Mouse (Mus musculus): ENCODE data around the gene Morn4. TPM values are rescaled to one million over a fixed set of nuclear protein-coding genes. Genes with fewer than 3 reads are reported as not detected.

The Morn4 gene
- polyA plus RNA-seq, 1 experiment from 2014 or later, result 47.9 TPM

GRCm38 (mm10) chr19:42055881-42056280 is 30.3 kb downstream of the Morn4 start:
- no peak for DNase-seq (ENCODE audit: low spot score)
- WGBS, result 90% methylated on average over 2 of the region's 2 CpGs
- no peaks in the 10 kb centered on the region for H3K36me3 ChIP-seq (replicated peaks)
- H3K27me3 ChIP-seq (replicated peaks; ENCODE audit: low read depth, poor library complexity, severe bottlenecking), result no peaks in the 10 kb centered on the region
- peaks cover 6% of the 10 kb centered on the region; the same call in 1 of the 2 replicates for H3K4me1 ChIP-seq
- no peak overlapping the region for H3K27ac ChIP-seq (replicated peaks)
- H3K4me3 ChIP-seq, result no peak overlapping the region
- H3K9me3 ChIP-seq, result no peaks in the 10 kb centered on the region

DNA sequence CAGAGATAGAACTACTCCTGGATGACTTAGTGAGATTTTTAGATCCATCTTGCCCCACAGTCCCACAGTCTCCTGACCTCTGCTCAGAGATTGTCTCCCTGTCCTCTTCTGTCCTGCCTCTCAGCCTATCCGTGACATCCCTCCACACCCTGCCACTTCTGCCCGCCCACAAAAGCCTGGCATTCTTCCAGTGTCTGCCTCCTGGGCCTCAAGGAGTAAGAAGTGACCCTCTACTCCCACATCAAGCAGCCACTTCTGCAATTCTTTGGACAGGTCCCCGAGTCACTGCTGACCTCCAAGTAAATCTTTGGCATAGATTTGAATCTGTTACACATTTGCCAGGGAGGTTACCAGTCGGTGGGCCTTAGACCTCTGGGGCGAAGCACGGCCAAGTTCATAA is 31.9 kb downstream of the Morn4 start:
- WGBS, result 88% methylated on average over 6 of the region's 6 CpGs
- DNase-seq (ENCODE audit: low spot score), result no peak
- Histone ChIP-seq H3K4me1 (peaks cover 6% of the 10 kb centered on the region; the same call in 1 of the 2 replicates), H3K27ac (replicated peaks) (no peak overlapping the region), H3K36me3 (replicated peaks) (no peaks in the 10 kb centered on the region), H3K27me3 (replicated peaks; ENCODE audit: low read depth, poor library complexity, severe bottlenecking) (no peaks in the 10 kb centered on the region), H3K4me3 (no peak overlapping the region), H3K9me3 (no peaks in the 10 kb centered on the region)

- H3K27me3 ChIP-seq (replicated peaks; ENCODE audit: low read depth, poor library complexity, severe bottlenecking), result no peaks in the 10 kb centered on the region
- DNase-seq (ENCODE audit: low spot score), result no peak
- H3K36me3 ChIP-seq (replicated peaks), result no peaks in the 10 kb centered on the region
- H3K4me3 ChIP-seq, result no peak within 1 kb of the TSS
- H3K27ac ChIP-seq (replicated peaks), result 0 out of 2 replicates have a peak within 1 kb of the TSS, but pooled peaks have one; percentile 4
- H3K4me1 ChIP-seq, result peaks cover 6% of the 10 kb centered on the region; the same call in 1 of the 2 replicates
- WGBS, result 69% methylated on average over 4 of the region's 4 CpGs
- no peaks in the 10 kb centered on the region for H3K9me3 ChIP-seq
Observed at GRCm38 (mm10) chr19:42051948-42052347, 34.2 kb downstream of the Morn4 start, which contains the start of gene 4933411K16Rik. 4933411K16Rik (plus strand) TSS chr19:42052248.

DNA sequence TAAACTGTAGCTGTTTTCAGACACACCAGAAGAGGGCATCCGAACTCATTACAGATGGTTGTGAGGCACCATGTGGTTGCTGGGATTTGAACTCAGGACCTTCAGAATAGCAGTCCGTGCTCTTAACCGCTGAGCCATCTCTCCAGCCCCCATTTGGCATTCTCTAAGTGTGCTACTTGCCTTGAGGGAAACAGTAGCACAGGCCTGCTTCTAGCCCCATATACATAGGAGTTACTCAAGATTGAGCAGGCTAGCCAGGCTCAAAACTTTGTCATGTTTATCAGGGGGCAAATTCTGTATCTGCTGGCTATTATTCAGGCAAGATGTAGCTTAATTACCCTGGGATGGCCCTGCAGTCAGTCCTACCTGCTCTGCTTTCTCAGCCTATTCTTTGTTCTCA is 34.8 kb downstream of the Morn4 start:
- DNase-seq (ENCODE audit: low spot score), result no peak
- no peaks in the 10 kb centered on the region for H3K27me3 ChIP-seq (replicated peaks; ENCODE audit: low read depth, poor library complexity, severe bottlenecking)

DNA sequence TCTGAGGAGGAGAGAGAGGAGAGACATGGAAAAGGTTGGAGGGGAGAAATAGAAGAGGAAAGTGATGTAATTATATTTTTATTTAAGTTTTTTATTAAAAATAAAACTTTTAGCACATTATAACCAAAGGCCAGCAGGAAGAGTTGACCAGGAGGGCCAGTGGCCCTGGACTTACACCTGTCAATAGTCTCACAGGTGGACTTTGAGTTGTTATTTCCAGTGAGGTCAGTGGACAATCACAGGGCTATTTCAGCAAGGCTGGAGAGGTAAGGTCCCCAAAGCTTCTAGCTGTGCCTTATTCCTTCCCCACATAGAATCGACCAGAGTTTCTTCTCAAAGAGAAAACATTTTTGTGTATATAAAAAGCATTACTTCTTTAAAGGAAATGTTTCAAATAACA is 35.9 kb downstream of the Morn4 start:
- peaks cover 16% of the 10 kb centered on the region for H3K4me1 ChIP-seq
- H3K4me3 ChIP-seq, result no peak overlapping the region
- 91% methylated on average over 1 of the region's 1 CpGs for WGBS
- no peaks in the 10 kb centered on the region for H3K36me3 ChIP-seq (replicated peaks)
- no peaks in the 10 kb centered on the region for H3K27me3 ChIP-seq (replicated peaks; ENCODE audit: low read depth, poor library complexity, severe bottlenecking)
- no peak for DNase-seq (ENCODE audit: low spot score)
- H3K9me3 ChIP-seq, result no peaks in the 10 kb centered on the region
- no peak overlapping the region for H3K27ac ChIP-seq (replicated peaks)

More for the DNA sequence above, 34.8 kb downstream of the Morn4 start:
- Histone ChIP-seq H3K9me3 (no peaks in the 10 kb centered on the region), H3K36me3 (replicated peaks) (no peaks in the 10 kb centered on the region), H3K27ac (replicated peaks) (no peak overlapping the region), H3K4me3 (no peak overlapping the region), H3K4me1 (peaks cover 6% of the 10 kb centered on the region; the same call in 1 of the 2 replicates)
- 84% methylated on average over 3 of the region's 3 CpGs for WGBS

DNA sequence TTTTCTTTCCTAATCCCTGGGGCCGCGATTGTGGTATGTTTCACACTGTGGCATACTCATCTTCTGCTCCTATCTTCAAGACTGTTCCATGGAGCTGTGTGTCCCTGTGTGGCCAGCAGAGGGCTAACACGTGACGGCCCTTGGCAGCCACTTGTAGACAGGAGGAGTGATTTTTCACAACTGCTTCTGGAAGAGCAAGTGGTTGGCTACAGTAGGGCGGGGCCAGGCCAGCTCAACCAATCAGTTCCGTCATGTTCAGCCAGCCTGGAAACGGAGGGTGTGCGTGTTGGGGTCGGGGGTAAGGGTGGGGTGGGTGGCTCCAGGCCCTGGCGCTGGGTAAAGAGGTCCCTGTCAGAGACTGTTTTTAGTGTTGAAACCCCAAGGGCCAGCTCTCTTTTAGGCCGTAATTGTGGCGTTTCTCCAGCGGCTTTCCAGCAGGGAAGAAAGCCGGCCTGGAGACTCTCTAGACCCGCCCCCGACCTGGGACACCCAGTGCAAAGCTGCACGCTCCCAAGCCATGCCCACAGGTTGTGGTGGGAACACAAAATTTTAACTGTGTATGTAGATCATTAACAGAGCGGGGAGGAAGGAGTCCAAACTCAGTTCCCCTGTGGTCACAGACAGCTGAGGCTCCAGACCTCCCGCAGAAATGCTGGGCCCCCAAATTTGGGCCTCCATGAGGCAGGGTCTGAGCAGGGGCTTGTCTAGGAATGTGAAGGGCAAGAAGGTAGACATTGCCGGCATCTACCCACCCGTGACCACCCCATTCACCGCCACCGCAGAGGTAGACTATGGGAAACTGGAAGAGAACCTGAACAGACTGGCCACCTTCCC is 40.7 kb downstream of the Morn4 start, which contains the start of gene Hoga1:
Gene Hoga1 (plus strand): TSS at position 342 of the 834 bp plus-strand sequence.
- peaks cover 11% of the 10 kb centered on the region for H3K4me1 ChIP-seq
- WGBS, result 23% methylated on average over 23 of the region's 23 CpGs
- H3K27ac ChIP-seq (replicated peaks), result peak within 1 kb of the TSS; percentile 63; the same call in 1 of the 2 replicates
- peak; percentile 87 for DNase-seq (ENCODE audit: low spot score)
- H3K9me3 ChIP-seq, result no peaks in the 10 kb centered on the region
- no peaks in the 10 kb centered on the region for H3K36me3 ChIP-seq (replicated peaks)
- peak within 1 kb of the TSS; percentile 55 for H3K4me3 ChIP-seq
- H3K27me3 ChIP-seq (replicated peaks; ENCODE audit: low read depth, poor library complexity, severe bottlenecking), result peaks cover 10% of the 10 kb centered on the region; the same call in 1 of the 2 replicates

GRCm38 (mm10) chr19:42043988-42044387 is 42.2 kb downstream of the Morn4 start:
- peaks cover 18% of the 10 kb centered on the region for H3K27me3 ChIP-seq (replicated peaks; ENCODE audit: low read depth, poor library complexity, severe bottlenecking)

DNA sequence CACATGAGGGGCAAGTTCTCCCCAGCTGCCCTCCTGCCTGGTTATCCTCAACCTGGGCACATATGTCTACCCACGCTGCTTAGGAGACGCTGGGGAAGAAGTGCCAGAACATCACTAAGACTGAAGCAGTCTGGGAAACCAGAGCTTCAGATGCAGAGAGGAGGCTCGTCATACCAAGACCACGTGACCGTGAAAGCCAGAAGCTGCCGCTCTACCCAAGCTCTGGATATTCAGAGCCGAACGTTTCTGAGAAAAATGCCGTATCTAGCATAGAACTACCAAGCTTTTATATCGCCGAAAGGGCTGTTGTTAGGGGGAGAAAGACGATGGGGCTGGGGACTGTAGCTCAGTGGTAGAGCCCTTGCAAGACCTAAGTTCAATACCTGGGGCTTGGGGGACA is 47.8 kb downstream of the Morn4 start:
- H3K9me3 ChIP-seq, result no peaks in the 10 kb centered on the region
- no peak for DNase-seq (ENCODE audit: low spot score)
- WGBS, result 89% methylated on average over 12 of the region's 12 CpGs
- peaks cover 12% of the 10 kb centered on the region for H3K36me3 ChIP-seq (replicated peaks)
- H3K27me3 ChIP-seq (replicated peaks; ENCODE audit: low read depth, poor library complexity, severe bottlenecking), result peaks cover 18% of the 10 kb centered on the region
- H3K4me3 ChIP-seq, result no peak overlapping the region
- H3K4me1 ChIP-seq, result peaks cover 23% of the 10 kb centered on the region
- H3K27ac ChIP-seq (replicated peaks), result no peak overlapping the region

More at GRCm38 (mm10) chr19:42043988-42044387, 42.2 kb downstream of the Morn4 start:
- no peaks in the 10 kb centered on the region for H3K36me3 ChIP-seq (replicated peaks)
- H3K4me3 ChIP-seq, result no peak overlapping the region
- DNase-seq (ENCODE audit: low spot score), result no peak
- 96% methylated on average over 6 of the region's 6 CpGs for WGBS
- peaks cover 11% of the 10 kb centered on the region for H3K4me1 ChIP-seq
- H3K9me3 ChIP-seq, result no peaks in the 10 kb centered on the region
- H3K27ac ChIP-seq (replicated peaks), result no peak overlapping the region

GRCm38 (mm10) chr19:42037167-42037702 is 48.9 kb downstream of the Morn4 start:
- DNase-seq (ENCODE audit: low spot score), result no peak
- H3K27me3 ChIP-seq (replicated peaks; ENCODE audit: low read depth, poor library complexity, severe bottlenecking), result peaks cover 16% of the 10 kb centered on the region
- no peaks in the 10 kb centered on the region for H3K9me3 ChIP-seq
- peaks cover 12% of the 10 kb centered on the region for H3K36me3 ChIP-seq (replicated peaks)
- H3K4me1 ChIP-seq, result peaks cover 23% of the 10 kb centered on the region
- no peak overlapping the region for H3K4me3 ChIP-seq
- no peak overlapping the region for H3K27ac ChIP-seq (replicated peaks)
- 83% methylated on average over 11 of the region's 11 CpGs for WGBS

DNA sequence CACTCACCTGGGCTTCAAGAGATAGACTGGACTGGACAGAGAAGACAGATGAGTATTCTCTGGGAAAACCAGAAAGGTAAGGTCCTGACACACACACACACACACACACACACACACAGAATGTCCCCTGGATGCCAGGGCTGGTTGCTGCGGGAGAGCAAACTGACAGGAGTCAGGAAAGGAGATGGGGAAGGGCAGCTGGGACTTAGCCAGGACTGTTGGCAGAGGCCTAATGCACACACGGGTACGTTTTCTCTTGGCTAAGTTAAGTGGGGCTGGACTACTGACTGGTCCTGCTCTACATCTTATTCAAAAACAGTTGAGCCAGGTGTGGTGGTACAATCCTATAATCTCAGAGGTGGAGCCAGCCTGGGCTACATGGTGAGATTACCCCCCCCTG is 49.8 kb downstream of the Morn4 start:
- no peak for DNase-seq (ENCODE audit: low spot score)
- peaks cover 11% of the 10 kb centered on the region for H3K27me3 ChIP-seq (replicated peaks; ENCODE audit: low read depth, poor library complexity, severe bottlenecking)
- H3K4me3 ChIP-seq, result no peak overlapping the region
- 83% methylated on average over 3 of the region's 3 CpGs for WGBS
- H3K4me1 ChIP-seq, result peaks cover 23% of the 10 kb centered on the region
- no peaks in the 10 kb centered on the region for H3K9me3 ChIP-seq
- no peak overlapping the region for H3K27ac ChIP-seq (replicated peaks)
- peaks cover 12% of the 10 kb centered on the region for H3K36me3 ChIP-seq (replicated peaks)

DNA sequence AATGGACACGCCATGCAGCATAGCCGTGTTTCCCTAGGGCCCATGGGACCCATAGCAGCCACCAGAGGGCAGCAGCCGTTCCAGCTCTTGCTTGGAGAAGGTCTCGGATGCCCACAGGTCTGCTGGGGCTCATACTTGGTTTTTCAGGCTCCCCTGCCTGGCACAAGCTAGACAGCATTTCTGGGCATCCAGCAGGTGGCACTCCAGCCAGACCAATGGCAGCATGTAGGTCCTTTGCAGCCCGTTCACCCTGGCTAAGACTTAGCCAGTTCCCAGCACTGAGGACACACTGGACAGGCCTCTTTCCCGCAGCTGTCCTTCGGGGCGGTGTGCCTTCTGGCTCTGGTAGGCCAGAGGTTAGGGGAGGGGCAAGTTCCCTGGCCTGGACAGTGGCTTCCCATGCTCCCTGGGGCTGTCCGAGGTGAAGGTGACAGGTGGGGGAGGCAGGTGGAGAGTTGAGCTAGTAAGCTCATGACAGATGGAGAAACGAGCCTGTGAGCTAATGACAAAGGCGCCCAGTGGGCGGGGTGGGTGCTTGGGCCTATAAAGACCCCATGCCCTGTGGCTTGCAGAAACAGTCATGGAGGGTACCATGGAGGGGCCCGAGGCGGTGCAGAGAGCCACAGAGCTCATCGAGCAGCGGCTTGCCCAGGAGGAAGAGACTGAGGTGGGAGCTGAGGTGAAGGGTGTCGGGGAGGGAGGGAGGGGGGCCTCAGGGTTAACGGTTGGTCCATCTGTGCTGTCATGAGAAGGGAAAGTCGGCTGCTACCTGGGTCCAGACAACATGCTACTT is 50.5 kb downstream of the Morn4 start, which contains the start of gene Ankrd2:
Gene Ankrd2 (plus strand): TSS at position 545 of the 793 bp plus-strand sequence.
- Histone ChIP-seq H3K27ac (replicated peaks) (peak within 1 kb of the TSS; percentile 49; the same call in 1 of the 2 replicates), H3K4me1 (peaks cover 27% of the 10 kb centered on the region), H3K9me3 (no peaks in the 10 kb centered on the region), H3K4me3 (no peak within 1 kb of the TSS), H3K36me3 (replicated peaks) (peaks cover 12% of the 10 kb centered on the region), H3K27me3 (replicated peaks; ENCODE audit: low read depth, poor library complexity, severe bottlenecking) (peaks cover 10% of the 10 kb centered on the region)
- DNase-seq (ENCODE audit: low spot score), result peak; percentile 81
- WGBS, result 66% methylated on average over 19 of the region's 19 CpGs

DNA sequence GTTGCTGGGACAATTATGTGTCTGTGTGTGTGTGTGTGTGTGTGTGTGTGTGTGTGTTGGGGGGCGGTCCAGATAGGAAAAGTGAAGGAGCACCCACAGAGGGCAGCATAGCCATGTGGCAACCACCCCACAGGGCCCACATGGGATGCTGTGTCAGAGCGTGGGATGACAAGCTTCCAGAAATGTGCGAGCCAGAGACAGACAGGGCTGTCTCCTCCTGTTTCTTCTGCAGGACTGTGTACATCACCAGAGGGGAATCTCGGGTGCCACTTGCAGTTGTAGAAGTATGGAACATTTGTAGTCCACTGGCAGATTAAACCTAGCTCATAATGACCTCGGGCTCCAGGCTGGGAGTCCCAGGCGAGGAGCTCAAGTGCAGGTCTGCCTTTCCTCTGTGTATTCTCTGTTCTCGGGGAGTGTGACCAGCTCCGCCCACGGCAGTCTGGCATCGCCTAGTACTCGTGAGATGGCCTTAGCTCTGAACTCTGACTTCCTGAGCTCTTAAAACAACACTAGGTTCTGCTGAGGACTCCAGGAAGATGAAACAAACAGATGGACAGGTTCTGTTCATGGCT is 51.2 kb downstream of the Morn4 start:
- no peak for DNase-seq (ENCODE audit: low spot score)
- Histone ChIP-seq H3K27ac (replicated peaks) (peak overlapping the region; percentile 49; the same call in 1 of the 2 replicates), H3K4me1 (peaks cover 27% of the 10 kb centered on the region), H3K27me3 (replicated peaks; ENCODE audit: low read depth, poor library complexity, severe bottlenecking) (peaks cover 3% of the 10 kb centered on the region), H3K9me3 (no peaks in the 10 kb centered on the region), H3K4me3 (0 out of 2 replicates have a peak overlapping the region, but pooled peaks have one; percentile 8), H3K36me3 (replicated peaks) (peaks cover 12% of the 10 kb centered on the region)
- 56% methylated on average over 11 of the region's 11 CpGs for WGBS
